Mouse (Mus musculus) midbrain, embryonic 15.5 days (tissue): ENCODE data around the gene Rgs5. TPM values are rescaled to one million over a fixed set of nuclear protein-coding genes. Genes with fewer than 3 reads are reported as not detected.

Experiments used
- ATAC-seq: fragments of 200-750 bp; cut with Nextera tagmentation; replicated peaks from 2 replicates; pipeline ENCODE4 v1.8.0; 2017; ENCODE audit warnings: moderate TSS enrichment
- H3K27ac ChIP-seq: fragments of 300-500 bp; sonication (generic); 2 replicates; pipeline ENCODE4 v1.5.1; 2015; ENCODE audit warnings: mild to moderate bottlenecking, inconsistent platforms
- H3K27me3 ChIP-seq: fragments of 300-500 bp; sonication (generic); replicated peaks from 2 replicates; pipeline ENCODE4 v1.6.1; 2015; ENCODE audit warnings: inconsistent platforms
- H3K36me3 ChIP-seq: fragments of 300-500 bp; sonication (generic); replicated peaks from 2 replicates; pipeline ENCODE4 v1.6.1; 2015; ENCODE audit warnings: inconsistent platforms
- H3K4me1 ChIP-seq: fragments of 300-500 bp; sonication (generic); 2 replicates; pipeline ENCODE4 v1.6.1; 2015; ENCODE audit warnings: inconsistent platforms
- H3K4me2 ChIP-seq: fragments of 300-500 bp; sonication (generic); 2 replicates; pipeline ENCODE4 v1.6.1; 2015; ENCODE audit warnings: inconsistent platforms, mild to moderate bottlenecking, moderate library complexity
- H3K4me3 ChIP-seq: fragments of 300-500 bp; sonication (generic); 2 replicates; pipeline ENCODE4 v1.5.1; 2015; ENCODE audit warnings: mild to moderate bottlenecking, inconsistent platforms
- H3K9ac ChIP-seq: fragments of 300-500 bp; sonication (generic); 2 replicates; pipeline ENCODE4 v1.6.1; 2015; ENCODE audit warnings: mild to moderate bottlenecking, inconsistent platforms
- H3K9me3 ChIP-seq: fragments of 300-500 bp; sonication (generic); 2 replicates; pipeline ENCODE4 v1.6.1; 2016; ENCODE audit warnings: inconsistent platforms
- WGBS: fragments of 180-500 bp; shearing (Covaris S2); methylation state at CpG from one replicate; pipeline ENCODE4 v1.1.7; 2015; ENCODE audit warnings: mixed read lengths; 5-methylcytosine and 5-hydroxymethylcytosine counted together
- polyA plus RNA-seq: library from polyadenylated mRNA; unstranded; fragments of >200 nt; fragmentation: Nextera tagmentation; extraction: Ambion mirVana; gene quantifications from 2 replicates; pipeline ENCODE4 v1.2.1, GENCODE M21; 2015

Rgs5 gene
- polyA plus RNA-seq, result 17.1 and 17.4 TPM in 2 replicates

- Histone ChIP-seq H3K27ac (no peak within 1 kb of the TSS), H3K27me3 (no peaks in the 10 kb centered on the region), H3K4me3 (no peak within 1 kb of the TSS), H3K4me2 (peak within 1 kb of the TSS; percentile 30), H3K4me1 (0 out of 2 replicates have a peak, but pooled peaks cover 7% of the 10 kb centered on the region), H3K36me3 (no peaks in the 10 kb centered on the region), H3K9ac (no peak within 1 kb of the TSS), H3K9me3 (no peaks in the 10 kb centered on the region)
- ATAC-seq, result no peak
- 24% methylated on average over 8 of the region's 8 CpGs for WGBS
Observed at GRCm38 (mm10) chr1:169655256-169655655, at the start of gene Rgs5. Rgs5 (plus strand) TSS chr1:169655501.

GRCm38 (mm10) chr1:169606164-169606563, 49.1 kb upstream of the Rgs5 start:
- Histone ChIP-seq H3K4me3 (no peak overlapping the region), H3K27ac (no peak overlapping the region), H3K4me1 (no peaks in the 10 kb centered on the region), H3K9me3 (no peaks in the 10 kb centered on the region), H3K36me3 (no peaks in the 10 kb centered on the region), H3K4me2 (no peak overlapping the region), H3K27me3 (no peaks in the 10 kb centered on the region), H3K9ac (no peak overlapping the region)
- ATAC-seq, result no peak
- 80% methylated on average over 3 of the region's 3 CpGs for WGBS

- no peak for ATAC-seq
- H3K27ac ChIP-seq, result no peak overlapping the region
Observed at GRCm38 (mm10) chr1:169629738-169630137, 25.6 kb upstream of the Rgs5 start.

GRCm38 (mm10) chr1:169637251-169637750, 18.0 kb upstream of the Rgs5 start:
- Histone ChIP-seq H3K36me3 (no peaks in the 10 kb centered on the region), H3K9ac (no peak overlapping the region), H3K27me3 (no peaks in the 10 kb centered on the region), H3K27ac (no peak overlapping the region), H3K4me2 (no peak overlapping the region), H3K4me3 (no peak overlapping the region), H3K4me1 (no peaks in the 10 kb centered on the region), H3K9me3 (no peaks in the 10 kb centered on the region)
- WGBS, result 74% methylated on average over 14 of the region's 14 CpGs
- no peak for ATAC-seq

More at GRCm38 (mm10) chr1:169629738-169630137, 25.6 kb upstream of the Rgs5 start:
- H3K9me3 ChIP-seq, result no peaks in the 10 kb centered on the region
- WGBS, result 84% methylated on average over 7 of the region's 7 CpGs
- no peak overlapping the region for H3K9ac ChIP-seq
- no peak overlapping the region for H3K4me3 ChIP-seq
- H3K4me2 ChIP-seq, result no peak overlapping the region
- H3K4me1 ChIP-seq, result no peaks in the 10 kb centered on the region
- H3K36me3 ChIP-seq, result no peaks in the 10 kb centered on the region
- H3K27me3 ChIP-seq, result no peaks in the 10 kb centered on the region

DNA sequence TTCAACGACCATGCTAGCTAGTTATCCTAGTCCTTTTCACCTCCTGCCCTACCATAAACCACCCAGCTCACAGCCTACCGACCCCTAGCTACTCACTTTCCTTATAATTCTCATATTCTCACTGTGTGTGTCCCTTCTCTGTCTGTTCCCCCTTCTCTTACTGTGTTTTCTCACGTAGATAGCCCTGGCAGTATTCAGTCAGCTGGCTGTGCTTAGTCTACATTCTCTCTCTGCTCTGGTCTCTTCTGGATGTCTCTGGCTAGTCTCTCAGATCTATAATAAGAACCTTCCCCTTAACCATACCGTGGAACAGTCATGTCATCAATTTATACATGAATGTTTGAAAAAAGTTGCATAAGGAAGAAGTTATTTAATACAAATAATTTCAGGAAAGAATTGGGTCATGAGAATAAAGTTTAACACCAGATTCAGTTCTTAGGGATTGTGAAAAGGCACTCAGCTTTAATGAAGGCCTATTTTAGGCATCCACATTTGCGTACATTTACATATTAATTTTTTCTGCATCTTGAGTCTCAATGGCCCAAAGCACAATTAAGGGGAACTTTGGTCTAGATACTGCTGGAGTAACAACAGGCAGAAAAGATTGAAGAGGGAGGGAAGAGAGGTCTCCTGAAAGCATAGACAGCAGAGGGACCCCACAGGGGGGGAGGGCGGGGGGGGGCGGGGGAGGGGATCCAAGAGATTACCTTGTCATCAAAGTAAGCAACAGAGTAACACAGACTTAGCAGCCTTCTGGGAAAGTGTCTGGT, 10.2 kb upstream of the Rgs5 start:
- Histone ChIP-seq H3K36me3 (no peaks in the 10 kb centered on the region), H3K9ac (no peak overlapping the region), H3K9me3 (no peaks in the 10 kb centered on the region), H3K4me1 (no peaks in the 10 kb centered on the region), H3K4me3 (no peak overlapping the region), H3K27ac (no peak overlapping the region), H3K27me3 (no peaks in the 10 kb centered on the region), H3K4me2 (no peak overlapping the region)
- no peak for ATAC-seq
- 71% methylated on average over 7 of the region's 7 CpGs for WGBS

DNA sequence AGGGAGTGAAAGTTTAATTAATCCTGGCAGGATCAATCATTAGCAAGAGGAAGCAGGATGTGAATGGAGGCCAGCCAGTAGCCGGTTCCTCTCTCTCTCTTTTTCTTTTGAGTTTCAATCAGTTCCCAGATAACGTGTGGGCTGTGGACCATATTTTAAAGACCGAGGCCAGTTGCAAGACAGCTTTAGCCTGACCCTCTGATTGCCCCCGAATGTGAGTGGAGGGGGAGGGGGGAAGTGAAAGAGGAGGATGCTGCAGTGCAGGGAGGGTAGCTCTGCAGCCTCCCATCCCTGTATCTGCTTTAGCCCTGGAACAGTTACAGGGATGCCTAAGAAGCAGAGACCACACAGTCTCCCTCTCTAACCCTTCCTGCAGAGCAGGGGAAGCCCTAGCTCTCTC, 4.2 kb downstream of the Rgs5 start:
- no peak overlapping the region for H3K9ac ChIP-seq
- WGBS, result 28% methylated on average over 4 of the region's 4 CpGs
- H3K36me3 ChIP-seq, result no peaks in the 10 kb centered on the region
- H3K4me2 ChIP-seq, result no peak overlapping the region
- no peak overlapping the region for H3K4me3 ChIP-seq
- H3K4me1 ChIP-seq, result 0 out of 2 replicates have a peak, but pooled peaks cover 7% of the 10 kb centered on the region
- no peak for ATAC-seq
- H3K9me3 ChIP-seq, result no peaks in the 10 kb centered on the region
- no peak overlapping the region for H3K27ac ChIP-seq
- H3K27me3 ChIP-seq, result no peaks in the 10 kb centered on the region

- H3K4me3 ChIP-seq, result no peak overlapping the region
- WGBS, result 76% methylated on average over 4 of the region's 4 CpGs
- H3K4me2 ChIP-seq, result no peak overlapping the region
- no peaks in the 10 kb centered on the region for H3K36me3 ChIP-seq
- H3K27me3 ChIP-seq, result no peaks in the 10 kb centered on the region
- ATAC-seq, result no peak
- H3K9ac ChIP-seq, result no peak overlapping the region
- H3K4me1 ChIP-seq, result no peaks in the 10 kb centered on the region
- H3K27ac ChIP-seq, result no peak overlapping the region
- H3K9me3 ChIP-seq, result no peaks in the 10 kb centered on the region
Observed at GRCm38 (mm10) chr1:169667328-169667727, 12.0 kb downstream of the Rgs5 start.

GRCm38 (mm10) chr1:169670705-169671104, 15.4 kb downstream of the Rgs5 start:
- ATAC-seq, result 0 out of 2 replicates have a peak, but pooled peaks have one; percentile 33
- H3K9ac ChIP-seq, result no peak overlapping the region
- H3K4me3 ChIP-seq, result no peak overlapping the region
- no peaks in the 10 kb centered on the region for H3K9me3 ChIP-seq
- no peaks in the 10 kb centered on the region for H3K4me1 ChIP-seq
- no peak overlapping the region for H3K27ac ChIP-seq
- no peaks in the 10 kb centered on the region for H3K27me3 ChIP-seq
- no peaks in the 10 kb centered on the region for H3K36me3 ChIP-seq
- H3K4me2 ChIP-seq, result no peak overlapping the region
- 58% methylated on average over 1 of the region's 1 CpGs for WGBS

DNA sequence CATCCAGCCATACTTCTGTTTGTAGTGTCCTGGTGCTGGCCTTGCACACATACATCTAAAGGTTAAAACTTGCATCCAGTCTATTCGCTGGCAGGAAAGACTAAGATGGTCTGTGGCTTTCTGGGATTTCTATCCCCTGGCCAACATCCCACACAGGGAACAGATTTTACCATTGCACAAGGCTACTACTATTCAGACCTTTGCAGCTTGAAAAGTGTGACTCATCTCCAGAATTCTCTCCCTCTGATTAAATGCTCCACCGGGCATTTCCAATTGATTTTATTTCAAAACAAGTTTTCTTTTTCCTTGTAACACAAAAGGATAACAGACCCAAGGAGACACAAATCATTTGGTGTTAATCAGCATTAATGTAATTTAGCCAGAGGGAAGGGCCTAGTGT, 16.5 kb downstream of the Rgs5 start:
- no peak overlapping the region for H3K4me2 ChIP-seq
- H3K4me1 ChIP-seq, result no peaks in the 10 kb centered on the region
- no peak overlapping the region for H3K9ac ChIP-seq
- H3K36me3 ChIP-seq, result no peaks in the 10 kb centered on the region
- no peak overlapping the region for H3K4me3 ChIP-seq
- H3K27ac ChIP-seq, result no peak overlapping the region
- no peaks in the 10 kb centered on the region for H3K9me3 ChIP-seq
- no peak for ATAC-seq
- H3K27me3 ChIP-seq, result no peaks in the 10 kb centered on the region
- WGBS, result 78% methylated on average over 2 of the region's 2 CpGs

DNA sequence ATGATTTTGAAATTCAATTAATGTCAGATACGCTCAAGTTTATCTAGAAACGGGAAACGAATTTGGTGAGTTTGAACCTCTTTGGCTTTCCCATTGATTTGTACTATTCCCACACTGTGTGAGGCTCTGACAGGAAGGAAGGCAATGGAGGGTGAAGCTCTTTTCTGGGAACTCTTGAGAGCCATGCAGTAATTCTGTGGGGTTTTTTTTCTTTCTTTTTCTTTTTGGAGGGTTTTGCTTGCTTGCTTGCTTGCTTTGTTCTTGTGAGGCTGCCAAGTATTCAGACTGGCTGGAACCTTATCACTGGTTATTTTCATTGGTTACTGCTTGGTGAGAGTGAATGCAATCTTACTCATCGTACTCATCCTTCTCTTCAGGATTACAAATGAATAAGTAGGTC, 17.0 kb downstream of the Rgs5 start:
- no peak for ATAC-seq
- 72% methylated on average over 4 of the region's 4 CpGs for WGBS
- H3K27ac ChIP-seq, result no peak overlapping the region
- no peaks in the 10 kb centered on the region for H3K4me1 ChIP-seq
- H3K36me3 ChIP-seq, result no peaks in the 10 kb centered on the region
- H3K9me3 ChIP-seq, result no peaks in the 10 kb centered on the region
- H3K9ac ChIP-seq, result no peak overlapping the region
- no peak overlapping the region for H3K4me2 ChIP-seq
- H3K4me3 ChIP-seq, result no peak overlapping the region
- H3K27me3 ChIP-seq, result no peaks in the 10 kb centered on the region

GRCm38 (mm10) chr1:169674116-169674515, 18.8 kb downstream of the Rgs5 start:
- Histone ChIP-seq H3K9ac (no peak overlapping the region), H3K4me2 (no peak overlapping the region), H3K4me3 (no peak overlapping the region), H3K4me1 (no peaks in the 10 kb centered on the region), H3K27me3 (no peaks in the 10 kb centered on the region), H3K9me3 (no peaks in the 10 kb centered on the region), H3K27ac (no peak overlapping the region), H3K36me3 (no peaks in the 10 kb centered on the region)
- WGBS, result 64% methylated on average over 3 of the region's 3 CpGs
- ATAC-seq, result no peak

- no peak overlapping the region for H3K9ac ChIP-seq
- H3K27ac ChIP-seq, result no peak overlapping the region
- H3K4me2 ChIP-seq, result no peak overlapping the region
- H3K9me3 ChIP-seq, result no peaks in the 10 kb centered on the region
- H3K36me3 ChIP-seq, result no peaks in the 10 kb centered on the region
- whole genome bisulfite sequencing, result 57% methylated on average over 1 of the region's 1 CpGs
- no peaks in the 10 kb centered on the region for H3K27me3 ChIP-seq
- H3K4me1 ChIP-seq, result no peaks in the 10 kb centered on the region
- no peak for ATAC-seq
- no peak overlapping the region for H3K4me3 ChIP-seq
Observed at GRCm38 (mm10) chr1:169676751-169677150, 21.4 kb downstream of the Rgs5 start.
